Mouse (Mus musculus): Measurements from ENCODE around the gene Kansl2. TPM values are rescaled to one million over a fixed set of nuclear protein-coding genes. Genes with fewer than 3 reads are reported as not detected.
"Not testable (repeated sequence)": the region's sequence is repeated elsewhere in the genome, so short reads cannot be mapped to it uniquely, and the experiment has no call there.

The Kansl2 gene
- polyA plus RNA-seq, 1 experiment from 2014 or later, result 42.3 TPM

DNA sequence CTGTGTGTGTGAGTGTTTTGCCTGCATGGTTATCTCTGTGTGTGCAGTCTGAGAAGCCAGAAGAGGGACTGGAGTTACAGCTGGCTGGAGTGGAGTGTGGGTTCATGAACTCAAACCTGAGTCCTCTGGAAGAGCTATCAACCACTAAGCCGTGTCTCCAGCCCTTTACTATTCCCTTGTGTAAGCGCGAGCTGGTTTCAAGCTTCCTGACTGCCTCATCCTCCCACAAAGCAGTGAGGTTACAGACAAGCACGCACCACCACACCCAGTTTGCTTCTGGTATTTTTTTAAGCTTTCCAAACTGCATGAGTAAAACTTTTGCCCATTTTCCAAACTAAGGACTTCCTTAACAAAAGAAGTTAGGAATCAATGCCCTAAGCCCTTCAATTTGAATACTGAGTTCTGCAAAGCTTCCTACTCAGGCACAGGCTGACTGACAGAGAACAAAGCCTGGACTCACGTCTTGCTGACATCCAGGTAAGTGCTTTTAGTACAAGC, 5.9 kb downstream of the Kansl2 start:
- Histone ChIP-seq H3K9me3 (ENCODE audit: control insufficient read depth) (no peaks in the 10 kb centered on the region), H3K36me3 (ENCODE audit: control insufficient read depth, insufficient read depth) (peaks cover 69% of the 10 kb centered on the region), H3K4me2 (replicated peaks; ENCODE audit: low read depth) (no peak overlapping the region), H3K4me1 (replicated peaks; ENCODE audit: control insufficient read depth, insufficient read depth, low read length) (no peaks in the 10 kb centered on the region), H3K4me3 (ENCODE audit: low read depth, low read length) (no peak overlapping the region), H3K27ac (ENCODE audit: low read depth, low read length) (no peak overlapping the region), H3K27me3 (replicated peaks; ENCODE audit: control insufficient read depth, insufficient read depth, low read length) (no peaks in the 10 kb centered on the region), H3K9ac (ENCODE audit: low read depth, low read length) (no peak overlapping the region)
- no peak for TF ChIP-seq CTCF (IDR thresholded peaks at IDR 0.05; ENCODE audit: low read depth)
- 89% methylated on average over 5 of the region's 5 CpGs for WGBS
- ATAC-seq, result no peak

DNA sequence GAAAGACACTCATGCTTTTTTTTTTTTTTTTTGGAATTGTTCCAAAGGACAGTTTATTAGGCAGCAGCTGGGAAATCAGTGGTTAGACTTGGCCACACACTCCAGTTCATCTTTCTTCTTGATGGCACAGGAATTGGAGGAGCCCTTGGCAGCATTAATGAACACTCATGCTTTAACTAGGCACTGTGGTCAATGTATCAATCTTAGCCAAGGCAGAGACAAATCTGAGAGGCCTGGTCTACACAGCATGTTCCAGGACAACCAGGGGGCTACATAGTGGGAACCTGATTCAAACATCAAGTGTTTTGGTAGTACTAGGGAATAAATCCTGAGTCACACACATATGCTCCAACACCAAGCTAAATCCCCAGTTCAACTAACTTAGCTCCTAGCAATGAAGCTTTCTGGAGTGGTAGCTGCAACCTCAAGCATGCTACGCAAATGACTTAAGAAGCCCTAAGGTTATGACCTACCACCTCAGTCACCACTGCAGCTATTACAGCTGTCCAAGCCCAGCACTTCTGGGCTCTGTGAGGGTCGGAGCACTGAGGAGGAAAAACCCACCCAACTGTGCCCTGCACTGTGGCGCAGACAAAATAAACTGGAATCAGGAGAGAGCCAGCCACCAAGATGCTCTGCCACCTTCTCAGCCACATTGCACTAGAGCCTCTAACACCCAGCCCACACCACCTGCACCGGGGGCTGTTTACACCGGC, 6.8 kb downstream of the Kansl2 start:
- Histone ChIP-seq H3K4me3 (ENCODE audit: low read depth, low read length) (no peak overlapping the region), H3K36me3 (ENCODE audit: control insufficient read depth, insufficient read depth) (peaks cover 77% of the 10 kb centered on the region), H3K4me2 (replicated peaks; ENCODE audit: low read depth) (no peak overlapping the region), H3K27me3 (replicated peaks; ENCODE audit: control insufficient read depth, insufficient read depth, low read length) (no peaks in the 10 kb centered on the region), H3K9me3 (ENCODE audit: control insufficient read depth) (no peaks in the 10 kb centered on the region), H3K9ac (ENCODE audit: low read depth, low read length) (no peak overlapping the region), H3K27ac (ENCODE audit: low read depth, low read length) (no peak overlapping the region), H3K4me1 (replicated peaks; ENCODE audit: control insufficient read depth, insufficient read depth, low read length) (no peaks in the 10 kb centered on the region)
- ATAC-seq, result no peak
- WGBS, result over 99% methylated on average over 5 of the region's 5 CpGs
- TF ChIP-seq CTCF (IDR thresholded peaks at IDR 0.05; ENCODE audit: low read depth), result no peak

- Histone ChIP-seq H3K9me3 (ENCODE audit: control insufficient read depth) (no peaks in the 10 kb centered on the region), H3K27ac (ENCODE audit: low read depth, low read length) (no peak overlapping the region), H3K27me3 (replicated peaks; ENCODE audit: control insufficient read depth, insufficient read depth, low read length) (no peaks in the 10 kb centered on the region), H3K36me3 (ENCODE audit: control insufficient read depth, insufficient read depth) (peaks cover 77% of the 10 kb centered on the region), H3K4me1 (replicated peaks; ENCODE audit: control insufficient read depth, insufficient read depth, low read length) (no peaks in the 10 kb centered on the region), H3K9ac (ENCODE audit: low read depth, low read length) (no peak overlapping the region), H3K4me3 (ENCODE audit: low read depth, low read length) (no peak overlapping the region), H3K4me2 (replicated peaks; ENCODE audit: low read depth) (no peak overlapping the region)
- ATAC-seq, result no peak
- WGBS, result 79% methylated on average over 5 of the region's 5 CpGs
- TF ChIP-seq CTCF (IDR thresholded peaks at IDR 0.05; ENCODE audit: low read depth), result no peak
Observed at GRCm38 (mm10) chr15:98526057-98526456, 8.0 kb downstream of the Kansl2 start.

DNA sequence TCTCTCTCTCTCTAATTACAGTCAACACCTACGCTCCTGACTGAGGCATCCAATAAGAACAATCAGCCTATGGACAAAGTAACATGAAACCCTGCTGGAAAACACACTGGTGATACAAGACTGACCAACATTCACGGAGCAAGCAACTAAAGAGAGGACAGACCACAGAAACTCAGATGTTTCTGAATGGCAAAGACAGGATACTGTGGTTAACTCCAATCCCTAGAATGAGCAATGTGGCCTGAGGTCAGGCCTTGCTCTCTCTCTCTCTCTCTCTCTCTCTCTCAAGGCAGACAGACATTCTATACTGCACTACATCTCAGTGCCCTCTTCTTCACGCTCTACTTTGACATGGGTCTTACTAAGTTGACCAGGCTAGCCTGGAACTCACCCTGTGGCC, 12.8 kb downstream of the Kansl2 start:
- no peak overlapping the region for H3K4me2 ChIP-seq (replicated peaks; ENCODE audit: low read depth)
- H3K9ac ChIP-seq (ENCODE audit: low read depth, low read length), result no peak overlapping the region
- ATAC-seq, result no peak
- H3K4me1 ChIP-seq (replicated peaks; ENCODE audit: control insufficient read depth, insufficient read depth, low read length), result no peaks in the 10 kb centered on the region
- peaks cover 52% of the 10 kb centered on the region for H3K36me3 ChIP-seq (ENCODE audit: control insufficient read depth, insufficient read depth)
- H3K27ac ChIP-seq (ENCODE audit: low read depth, low read length), result no peak overlapping the region
- no peak for TF ChIP-seq CTCF (IDR thresholded peaks at IDR 0.05; ENCODE audit: low read depth)
- H3K27me3 ChIP-seq (replicated peaks; ENCODE audit: control insufficient read depth, insufficient read depth, low read length), result no peaks in the 10 kb centered on the region
- 93% methylated on average over 3 of the region's 3 CpGs for WGBS
- H3K4me3 ChIP-seq (ENCODE audit: low read depth, low read length), result no peak overlapping the region
- H3K9me3 ChIP-seq (ENCODE audit: control insufficient read depth), result no peaks in the 10 kb centered on the region

GRCm38 (mm10) chr15:98517380-98518355, 16.4 kb downstream of the Kansl2 start:
- Histone ChIP-seq H3K4me3 (ENCODE audit: low read depth, low read length) (no peak overlapping the region), H3K27ac (ENCODE audit: low read depth, low read length) (no peak overlapping the region), H3K27me3 (replicated peaks; ENCODE audit: control insufficient read depth, insufficient read depth, low read length) (no peaks in the 10 kb centered on the region), H3K4me1 (replicated peaks; ENCODE audit: control insufficient read depth, insufficient read depth, low read length) (no peaks in the 10 kb centered on the region), H3K9ac (ENCODE audit: low read depth, low read length) (no peak overlapping the region), H3K4me2 (replicated peaks; ENCODE audit: low read depth) (no peak overlapping the region), H3K36me3 (ENCODE audit: control insufficient read depth, insufficient read depth) (peaks cover 30% of the 10 kb centered on the region), H3K9me3 (ENCODE audit: control insufficient read depth) (no peaks in the 10 kb centered on the region)
- no peak for ATAC-seq
- peak; percentile 94 for TF ChIP-seq CTCF (IDR thresholded peaks at IDR 0.05; ENCODE audit: low read depth)
- WGBS, result 68% methylated on average over 16 of the region's 16 CpGs

- not testable (repeated sequence) for H3K9me3 ChIP-seq (ENCODE audit: control insufficient read depth); H3K27ac ChIP-seq (ENCODE audit: low read depth, low read length); H3K36me3 ChIP-seq (ENCODE audit: control insufficient read depth, insufficient read depth); ATAC-seq; H3K4me1 ChIP-seq (replicated peaks; ENCODE audit: control insufficient read depth, insufficient read depth, low read length); H3K4me3 ChIP-seq (ENCODE audit: low read depth, low read length); H3K4me2 ChIP-seq (replicated peaks; ENCODE audit: low read depth); H3K27me3 ChIP-seq (replicated peaks; ENCODE audit: control insufficient read depth, insufficient read depth, low read length); H3K9ac ChIP-seq (ENCODE audit: low read depth, low read length)
- WGBS, result 75% methylated on average over 2 of the region's 2 CpGs
Observed at GRCm38 (mm10) chr15:98514845-98515244, 19.2 kb downstream of the Kansl2 start.
